Mouse (Mus musculus) megakaryocyte, embryonic 14.5 days (primary cell): Measurements from ENCODE around the gene Ptrh2.

Experiments
- FLI1 ChIP-seq: IDR thresholded peaks from 2 replicates; pipeline ENCODE4 v1.6.1; 2012; ENCODE audit warnings: low read length, inconsistent platforms, mixed read lengths
- GATA1 ChIP-seq: IDR thresholded peaks from 3 replicates; pipeline ENCODE4 v1.6.1; 2012; ENCODE audit warnings: mixed read lengths, low read length, inconsistent platforms, borderline replicate concordance

GRCm38 (mm10) chr11:86637697-86638096 lies 46.1 kb upstream of the Ptrh2 start:
- no peak for TF ChIP-seq GATA1
- TF ChIP-seq FLI1, result no peak
